Mouse (Mus musculus) urinary bladder, postnatal 10 days (tissue): ENCODE measurements around the gene Uqcrc1.

Experiments
- DNase-seq: peaks from one replicate; pipeline ENCODE4 v3.0.0; 2022; ENCODE audit warnings: low spot score

The Uqcrc1 gene

DNA sequence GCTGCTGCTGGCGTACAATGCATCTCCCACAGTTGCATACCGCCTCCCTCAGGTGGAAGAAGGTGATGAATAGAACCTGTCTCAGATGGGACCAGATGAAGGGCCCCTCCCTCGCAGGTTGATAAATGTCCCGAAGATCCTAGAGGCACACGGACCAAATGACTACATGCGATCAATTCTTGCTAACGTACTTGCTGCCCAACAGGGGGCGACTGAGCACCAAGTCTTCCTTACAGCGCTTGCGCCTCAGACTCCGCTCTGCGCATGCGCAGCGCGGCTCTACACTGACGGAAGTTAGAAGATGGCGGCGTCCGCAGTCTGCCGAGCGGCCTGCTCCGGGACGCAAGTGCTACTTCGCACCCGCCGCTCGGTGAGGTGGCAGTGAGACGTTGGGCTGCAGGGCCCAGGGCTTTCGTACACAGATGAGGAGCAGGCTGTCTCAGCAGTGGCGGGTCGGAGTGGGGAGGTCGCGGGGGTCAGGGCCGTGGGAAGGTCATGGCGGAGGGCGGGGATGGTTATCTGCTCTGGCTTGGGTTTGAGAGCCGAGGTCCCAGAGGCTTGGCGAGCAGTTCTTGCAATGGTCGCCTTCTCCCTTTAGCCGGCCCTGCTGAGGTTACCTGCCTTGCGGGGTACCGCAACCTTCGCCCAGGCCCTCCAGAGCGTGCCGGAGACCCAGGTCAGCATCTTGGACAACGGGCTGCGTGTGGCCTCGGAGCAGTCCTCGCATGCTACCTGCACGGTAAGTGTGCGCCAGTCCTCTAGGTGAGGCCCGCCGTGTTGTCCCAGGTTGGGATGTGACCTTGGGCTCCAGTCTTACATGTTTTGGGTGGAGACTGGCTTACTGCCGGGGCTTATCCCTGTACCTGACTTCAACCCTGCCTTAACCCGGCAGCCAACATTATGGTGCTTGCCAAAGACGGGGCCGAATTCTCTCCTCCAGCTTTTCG lies at the start of gene Uqcrc1:
Uqcrc1 (plus strand) TSS at position 216 of the 947 bp plus-strand sequence.
- DNase-seq = peak; percentile 82

DNA sequence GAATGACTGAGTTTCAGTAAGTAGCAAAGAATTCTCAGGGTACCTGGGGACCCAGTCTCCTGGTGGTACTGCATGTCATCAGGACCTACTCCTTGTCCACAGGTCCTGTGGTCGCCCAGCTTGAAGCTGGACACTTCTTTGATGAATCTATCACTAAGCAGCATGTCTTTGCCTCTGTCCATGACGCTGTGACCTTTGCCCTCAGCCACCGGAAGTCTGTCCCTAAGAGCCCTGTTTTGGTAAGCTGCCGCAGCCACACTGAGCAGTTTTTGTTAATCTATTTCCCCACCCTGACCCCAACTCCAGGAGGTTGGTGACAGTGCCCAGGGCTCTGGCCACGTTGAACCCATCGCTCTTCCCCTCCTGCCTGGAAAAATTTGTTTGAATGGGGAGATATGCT lies 24.1 kb upstream of the Uqcrc1 start:
- no peak for DNase-seq

DNA sequence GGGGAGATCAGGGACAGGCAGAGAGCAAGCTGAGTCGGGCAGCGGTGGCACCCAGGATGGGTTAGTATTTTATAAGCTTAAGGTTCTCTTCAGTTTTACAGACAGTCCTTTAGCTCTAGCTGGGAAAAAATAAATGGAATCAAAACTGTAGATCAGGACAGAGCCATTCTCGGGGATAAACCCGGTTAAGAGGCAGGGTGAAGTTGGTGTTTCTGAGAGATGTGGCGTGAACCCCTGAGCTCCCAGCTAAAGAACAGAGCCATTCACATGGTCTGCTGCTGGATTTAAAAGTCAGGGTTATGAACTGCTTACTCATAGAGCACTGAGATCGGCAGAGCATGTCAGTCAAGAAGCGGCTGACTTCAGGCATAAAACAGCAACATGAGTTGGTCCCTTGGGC lies 23.3 kb upstream of the Uqcrc1 start:
- no peak for DNase-seq

DNA sequence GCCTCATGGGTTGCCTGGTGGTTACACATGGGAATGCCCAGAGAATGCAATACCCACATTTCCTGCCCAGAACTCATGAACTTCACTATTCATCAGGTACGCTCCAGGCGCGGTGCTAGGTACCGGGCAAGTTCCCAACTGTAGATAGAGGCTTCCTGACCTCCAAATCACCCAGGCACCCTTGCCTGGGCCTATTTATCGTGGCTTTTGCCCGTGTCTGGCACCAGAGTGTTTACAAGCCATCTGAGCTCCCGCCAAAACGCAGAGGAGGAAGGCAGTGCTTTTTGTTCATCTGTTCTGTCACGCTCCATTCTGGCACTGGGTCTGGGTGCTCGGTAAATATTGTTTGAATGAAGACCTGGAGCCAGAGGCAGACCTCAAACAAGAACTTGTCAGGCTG lies 22.8 kb upstream of the Uqcrc1 start:
- DNase-seq = no peak

DNA sequence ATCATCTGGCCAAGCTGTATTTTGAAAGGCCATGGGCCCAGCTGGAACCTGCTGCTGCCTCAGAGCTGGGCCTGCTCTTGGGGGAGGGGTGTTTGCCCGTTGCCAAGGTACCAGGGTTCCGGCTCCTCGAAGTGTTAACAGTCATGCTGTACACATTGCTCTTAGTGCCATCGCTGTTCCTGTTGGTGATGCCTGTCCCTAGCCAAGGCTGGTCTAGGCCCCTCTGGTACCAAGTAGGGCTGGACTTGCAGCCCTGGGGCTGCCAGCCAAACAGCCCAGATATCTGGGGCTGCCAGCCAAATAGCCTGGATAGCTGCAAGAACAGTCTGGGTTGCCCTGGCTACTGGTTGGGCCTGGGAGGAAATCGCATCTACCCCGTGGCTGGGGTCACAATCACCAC lies 21.9 kb upstream of the Uqcrc1 start, which contains the start of gene Tmem89:
Tmem89 (plus strand) TSS at position 129 of the 400 bp plus-strand sequence.
- DNase-seq = no peak

DNA sequence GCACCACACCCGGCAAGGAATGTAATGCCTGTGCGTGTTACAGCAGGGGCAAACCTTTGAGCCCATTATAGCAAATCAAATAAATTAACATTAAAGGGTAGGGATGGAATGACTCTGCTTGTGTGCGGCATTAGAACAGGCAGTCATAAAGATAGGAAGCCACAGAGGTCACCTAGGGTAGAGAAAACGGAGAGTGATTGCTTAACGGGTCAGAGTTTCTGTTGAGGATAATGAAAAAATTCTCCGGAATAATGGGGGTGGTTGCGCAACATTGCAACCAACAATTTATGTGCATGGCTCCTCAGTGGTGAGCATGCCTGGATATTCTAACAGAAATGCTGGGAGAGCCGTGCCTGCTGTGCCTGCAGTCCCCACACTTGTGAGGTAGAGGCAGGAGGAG lies 10.5 kb upstream of the Uqcrc1 start:
- no peak for DNase-seq

DNA sequence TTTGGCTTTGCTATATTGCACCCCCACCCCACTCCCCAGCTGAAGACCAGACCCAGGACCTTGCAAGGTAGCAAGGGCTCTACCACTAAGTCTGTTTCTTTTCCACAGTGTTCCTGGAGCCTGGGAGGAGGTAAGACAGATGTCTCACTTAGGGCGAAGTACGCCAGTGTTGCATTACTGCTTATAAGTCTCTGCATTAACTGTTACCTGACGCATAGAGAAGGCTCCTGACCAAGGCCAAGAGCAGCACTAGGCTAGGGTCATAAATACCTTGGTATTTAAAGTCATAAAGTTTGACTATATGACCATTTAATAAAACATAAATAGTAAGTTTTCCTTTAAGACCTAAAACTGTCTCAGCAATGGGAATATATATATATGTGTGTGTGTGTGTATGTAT lies 8.0 kb upstream of the Uqcrc1 start:
- DNase-seq = no peak

DNA sequence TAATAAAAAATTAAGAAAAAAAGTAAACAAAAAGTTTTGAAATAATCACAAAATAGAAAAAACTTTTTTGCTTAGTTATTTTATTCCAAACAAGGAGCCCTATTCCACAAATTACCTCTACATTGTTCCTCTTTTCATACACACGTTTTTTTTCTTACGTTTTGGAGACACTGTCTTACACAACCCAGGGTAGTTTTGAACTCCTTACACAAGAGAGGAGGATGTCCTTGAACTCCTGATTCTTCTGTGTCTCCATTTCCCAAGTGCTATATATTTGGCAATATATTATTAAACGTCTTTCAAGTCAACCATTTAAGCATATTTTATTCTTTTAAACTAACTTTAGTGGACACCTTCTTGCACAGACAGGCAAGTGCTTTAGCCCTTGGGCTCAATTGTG lies 442 bp upstream of the Uqcrc1 start:
- DNase-seq = no peak

DNA sequence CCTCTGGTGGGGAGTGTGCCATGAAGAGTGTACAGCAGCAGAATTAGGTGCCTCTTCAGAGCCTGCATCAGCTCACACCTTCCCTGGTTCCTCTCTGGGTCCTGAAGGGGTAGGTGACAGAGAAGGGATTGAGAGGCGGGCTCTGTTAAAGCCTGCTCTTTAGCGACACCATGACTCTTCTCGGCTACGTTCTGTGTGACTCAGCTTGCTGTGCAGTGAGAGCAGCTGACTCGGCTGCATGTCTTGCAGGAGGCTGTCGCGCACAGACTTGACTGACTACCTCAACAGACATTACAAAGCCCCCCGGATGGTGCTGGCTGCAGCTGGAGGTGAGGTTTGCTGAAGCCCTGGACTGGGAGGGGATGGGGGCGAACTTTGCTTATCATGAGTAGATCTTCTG lies 8.7 kb downstream of the Uqcrc1 start:
- no peak for DNase-seq

DNA sequence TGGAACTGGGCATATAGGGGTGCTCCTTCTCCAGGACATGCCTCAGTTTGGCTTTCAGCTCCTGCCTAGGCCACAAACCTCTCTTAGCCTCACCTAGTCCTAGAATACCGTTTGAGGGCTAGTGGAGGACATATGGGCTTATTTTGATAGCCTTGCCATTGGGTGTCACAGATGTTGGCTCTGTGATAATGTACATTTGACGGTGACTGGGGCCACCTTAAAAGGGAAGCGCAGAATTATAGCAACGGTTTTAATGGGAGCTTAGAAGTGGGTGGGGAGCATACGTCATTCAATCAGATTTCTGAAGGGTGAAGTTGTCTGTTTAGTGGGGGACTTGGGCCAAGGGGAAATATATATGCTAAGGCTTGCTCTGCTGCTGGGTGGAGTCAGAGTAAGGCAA lies 9.2 kb downstream of the Uqcrc1 start:
- DNase-seq = no peak

DNA sequence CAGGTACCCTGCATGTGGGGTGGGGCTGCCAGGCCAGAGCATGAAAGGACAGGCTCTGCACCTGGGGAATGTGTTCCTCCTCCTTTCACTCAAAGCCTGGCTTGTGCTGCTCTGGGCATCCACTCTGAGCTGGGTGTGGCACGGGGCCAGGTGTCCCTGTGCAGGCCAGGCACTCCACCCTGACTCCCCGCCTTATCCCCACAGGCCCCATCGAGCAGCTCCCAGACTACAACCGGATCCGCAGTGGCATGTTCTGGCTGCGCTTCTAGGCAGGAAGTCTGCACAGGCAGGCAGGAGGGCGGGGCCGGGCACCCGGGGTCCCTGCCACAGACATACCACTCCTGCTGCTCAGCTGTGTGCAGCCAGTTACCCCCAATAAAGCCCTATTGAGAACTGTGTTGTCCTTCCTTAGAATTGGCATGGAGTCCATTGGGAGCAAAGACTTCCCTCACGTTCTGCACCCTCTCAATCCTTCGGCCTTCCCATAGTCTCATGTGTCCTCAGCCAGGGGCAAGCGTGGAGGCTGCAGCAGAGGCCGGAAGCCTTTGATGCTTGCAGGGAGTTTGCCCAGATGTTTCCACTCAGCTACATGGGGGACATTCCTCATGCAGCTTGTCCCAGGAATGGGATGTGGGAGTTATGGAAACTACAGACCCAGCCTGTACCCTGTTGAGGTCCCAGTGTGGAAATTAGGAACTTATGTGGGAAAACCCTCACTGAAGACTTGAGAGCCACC lies 13.0 kb downstream of the Uqcrc1 start:
- no peak for DNase-seq

DNA sequence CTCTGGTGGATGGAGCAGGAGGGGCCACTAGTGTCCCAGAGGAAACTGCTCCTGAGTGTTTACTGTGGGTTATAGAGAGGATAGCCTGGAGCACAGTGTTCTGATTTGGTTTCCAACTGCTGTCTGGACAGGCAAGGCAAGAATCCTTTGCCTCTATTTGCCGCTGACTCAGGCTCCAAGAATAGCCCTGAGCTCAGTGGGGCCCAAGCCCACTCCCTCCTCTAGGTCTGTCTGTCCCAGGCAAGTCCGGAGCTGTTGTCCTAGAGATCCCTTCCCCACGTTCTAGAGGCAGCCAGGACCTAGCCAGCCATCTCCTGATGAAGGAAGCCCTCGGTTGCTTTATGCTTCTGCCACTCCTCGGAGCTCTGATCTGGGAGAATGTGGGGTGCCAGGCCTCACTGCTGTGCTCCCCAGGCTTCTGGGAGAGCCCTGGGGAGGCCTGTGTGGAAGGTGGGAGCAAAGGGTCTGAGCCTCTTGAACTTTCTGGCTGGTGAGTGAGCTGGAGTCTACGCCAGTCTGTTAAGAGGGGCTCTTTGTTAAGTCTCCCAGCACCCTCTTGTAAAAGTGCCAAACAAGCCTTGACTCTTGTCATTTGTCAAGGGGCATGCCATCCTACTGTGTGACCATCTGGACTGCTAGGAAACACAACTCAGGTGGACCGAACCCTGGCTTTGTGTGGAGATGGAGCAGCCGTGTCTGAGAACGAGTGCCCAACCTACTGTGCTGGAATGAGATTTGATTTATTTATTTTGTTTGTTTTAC lies 13.7 kb downstream of the Uqcrc1 start:
- no peak for DNase-seq

DNA sequence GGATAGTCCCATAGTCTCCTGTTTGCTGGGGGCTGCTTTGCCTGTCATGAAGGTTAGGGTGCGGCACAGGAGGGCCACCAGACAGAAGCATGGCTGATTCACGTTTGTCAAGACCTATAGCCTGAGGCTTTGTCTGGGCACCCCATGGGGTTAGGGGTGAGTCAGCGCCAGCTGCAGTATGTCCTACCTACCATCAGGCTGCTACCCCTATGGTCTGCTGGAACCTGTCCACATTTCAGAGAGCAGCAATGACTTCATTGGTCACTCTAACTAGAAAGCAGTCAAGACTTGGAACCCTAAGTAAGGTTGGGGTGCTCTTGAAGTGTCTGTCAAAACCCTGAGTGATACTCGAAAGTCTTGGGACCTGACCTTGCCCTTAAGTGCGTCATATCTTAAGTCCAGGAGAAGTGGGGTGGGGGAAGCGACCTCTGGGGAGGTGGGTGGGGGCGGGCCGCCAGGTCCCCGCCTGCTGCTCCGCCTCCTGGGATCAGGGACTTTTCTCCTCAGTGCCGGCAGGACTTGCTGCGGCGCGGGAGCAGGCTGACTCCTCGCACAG lies 16.7 kb downstream of the Uqcrc1 start, which contains the start of gene Col7a1:
Col7a1 (plus strand) TSS at position 506 of the 556 bp plus-strand sequence.
- DNase-seq = no peak

DNA sequence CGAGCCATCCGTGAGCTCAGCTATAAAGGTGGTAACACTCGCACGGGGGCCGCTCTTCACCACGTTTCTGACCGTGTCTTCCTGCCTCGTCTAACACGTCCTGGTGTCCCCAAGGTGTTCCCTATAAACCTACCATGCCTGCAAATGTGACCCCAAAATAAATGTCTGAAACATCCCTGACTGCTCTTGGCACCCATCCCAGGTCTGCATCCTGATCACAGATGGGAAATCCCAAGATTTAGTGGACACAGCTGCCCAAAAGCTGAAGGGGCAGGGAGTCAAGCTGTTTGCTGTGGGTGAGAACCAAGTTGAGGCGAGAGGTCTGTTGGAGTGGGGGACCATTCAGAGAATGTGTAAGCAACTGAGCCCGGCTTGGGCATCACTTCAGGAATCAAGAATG lies 18.8 kb downstream of the Uqcrc1 start:
- DNase-seq = no peak

DNA sequence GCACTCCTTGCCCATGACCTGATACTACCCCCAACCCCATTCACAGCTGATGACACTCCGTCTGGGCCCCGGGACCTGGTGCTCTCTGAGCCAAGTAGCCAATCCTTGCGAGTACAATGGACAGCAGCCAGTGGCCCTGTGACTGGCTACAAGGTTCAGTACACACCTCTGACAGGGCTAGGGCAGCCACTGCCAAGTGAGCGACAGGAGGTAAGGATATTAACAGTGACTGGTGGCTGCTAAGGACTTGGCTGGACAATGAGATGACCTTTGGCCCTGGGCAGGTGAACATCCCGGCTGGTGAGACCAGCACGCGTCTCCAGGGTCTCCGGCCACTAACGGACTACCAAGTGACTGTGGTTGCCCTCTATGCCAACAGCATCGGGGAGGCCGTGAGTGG lies 19.4 kb downstream of the Uqcrc1 start:
- DNase-seq = no peak

DNA sequence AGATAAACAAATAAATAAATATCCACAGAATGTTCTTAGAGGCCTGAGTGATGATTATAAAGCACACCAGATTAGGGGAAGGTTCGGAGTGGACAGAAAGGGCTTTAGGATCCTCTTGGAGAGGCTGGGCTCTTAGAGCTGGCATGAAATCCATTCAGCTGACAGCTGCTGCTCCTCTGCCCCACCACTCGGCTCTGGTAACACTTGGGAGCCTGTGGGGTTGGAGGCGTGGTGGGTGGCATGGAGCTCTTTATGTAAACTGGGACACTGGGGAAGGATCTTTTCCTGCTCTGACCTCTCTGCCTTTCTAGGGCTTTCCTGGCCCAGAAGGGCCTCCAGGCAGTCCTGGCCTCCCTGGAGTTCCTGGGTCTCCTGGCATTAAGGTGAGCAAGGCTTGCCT lies 27.1 kb downstream of the Uqcrc1 start:
- no peak for DNase-seq

DNA sequence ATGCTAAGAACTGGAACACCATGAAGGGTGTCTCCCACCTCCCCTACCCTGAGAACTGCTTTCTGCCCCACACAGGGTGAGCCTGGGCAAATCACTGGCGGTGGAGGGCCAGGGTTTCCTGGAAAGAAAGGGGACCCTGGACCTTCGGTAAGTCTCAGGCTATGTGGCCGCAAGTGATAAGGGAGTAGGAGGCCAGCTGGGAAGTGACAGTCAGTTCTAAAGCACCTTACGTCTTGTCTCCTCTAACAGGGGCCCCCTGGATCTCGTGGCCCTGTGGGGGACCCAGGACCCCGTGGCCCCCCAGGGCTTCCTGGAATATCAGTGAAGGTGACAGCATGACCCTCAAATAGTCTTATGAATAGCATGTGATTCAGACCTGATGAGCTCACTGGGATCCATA lies 27.9 kb downstream of the Uqcrc1 start:
- DNase-seq = no peak

DNA sequence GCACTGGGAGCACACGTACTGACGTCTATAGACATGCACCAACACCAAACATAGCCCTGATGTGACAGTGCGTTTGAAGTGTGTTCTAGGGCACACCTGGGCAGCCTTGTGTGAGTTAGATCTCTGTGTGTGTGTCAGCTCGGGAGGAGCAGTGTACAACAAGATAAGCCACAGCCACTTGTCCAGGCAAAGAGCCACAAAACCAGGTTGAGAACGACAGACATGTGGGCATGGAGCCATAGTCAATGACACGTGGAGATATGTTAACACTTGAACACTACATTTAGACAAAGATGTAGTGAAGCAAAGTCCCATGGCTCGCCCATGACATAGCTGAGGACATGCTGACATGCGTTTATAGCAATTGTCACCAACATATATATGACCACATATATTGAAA lies 34.2 kb downstream of the Uqcrc1 start:
- DNase-seq = no peak

DNA sequence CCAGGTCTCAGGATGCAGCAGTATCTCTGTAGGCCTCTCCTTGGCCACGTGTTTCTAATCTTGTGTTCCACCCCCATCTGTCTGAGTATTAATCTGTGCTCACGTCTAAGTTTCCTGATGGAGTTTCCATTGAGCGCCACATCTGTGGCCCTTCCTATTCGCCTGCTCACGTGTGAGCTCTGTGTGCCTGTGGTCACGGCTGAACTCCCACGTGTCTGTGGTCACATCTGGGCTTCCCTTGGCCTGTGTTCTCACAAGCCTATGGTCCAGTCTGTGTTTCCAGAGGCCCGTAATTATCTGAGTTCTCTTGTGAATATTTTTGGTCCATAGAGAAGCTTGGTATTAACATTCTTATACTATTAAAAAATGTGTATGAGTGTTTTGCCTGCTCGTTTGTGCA lies 40.0 kb downstream of the Uqcrc1 start:
- DNase-seq = no peak

DNA sequence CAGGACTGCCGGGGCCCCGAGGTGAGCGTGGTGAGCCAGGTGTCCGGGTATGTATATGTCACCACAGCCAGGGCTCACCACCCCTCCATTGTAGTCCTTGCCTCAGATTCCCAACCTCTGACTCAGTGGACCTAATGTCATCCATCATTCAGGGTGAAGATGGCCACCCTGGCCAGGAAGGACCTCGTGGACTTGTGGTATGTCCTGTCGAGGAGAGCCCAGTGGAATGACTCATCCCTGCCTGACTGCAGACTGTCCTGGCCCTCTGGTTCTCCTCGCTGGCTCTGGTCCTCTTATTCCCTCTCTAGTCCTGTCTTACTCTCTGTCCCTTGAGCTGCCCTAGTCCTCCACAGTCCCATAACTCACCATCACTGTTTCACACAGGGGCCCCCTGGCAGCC lies 41.5 kb downstream of the Uqcrc1 start:
- no peak for DNase-seq

DNA sequence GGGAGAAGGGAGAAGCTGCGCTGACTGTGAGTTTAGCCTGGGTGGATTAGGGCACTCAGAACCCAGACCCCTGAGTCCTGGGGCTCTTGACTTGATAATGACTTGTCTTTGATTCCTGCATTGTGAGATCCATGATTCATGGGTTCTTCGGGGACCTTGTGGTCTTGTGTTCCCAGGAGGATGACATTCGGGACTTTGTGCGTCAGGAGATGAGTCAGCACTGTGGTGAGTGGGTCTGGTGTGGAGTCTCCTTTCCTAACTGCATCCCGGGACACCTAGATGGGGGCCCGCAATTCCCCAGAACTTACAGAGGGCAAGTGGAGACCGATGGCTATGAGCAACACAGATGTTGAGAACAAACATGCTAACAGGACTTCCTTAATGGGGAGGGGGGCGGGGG lies 46.1 kb downstream of the Uqcrc1 start:
- DNase-seq = no peak

DNA sequence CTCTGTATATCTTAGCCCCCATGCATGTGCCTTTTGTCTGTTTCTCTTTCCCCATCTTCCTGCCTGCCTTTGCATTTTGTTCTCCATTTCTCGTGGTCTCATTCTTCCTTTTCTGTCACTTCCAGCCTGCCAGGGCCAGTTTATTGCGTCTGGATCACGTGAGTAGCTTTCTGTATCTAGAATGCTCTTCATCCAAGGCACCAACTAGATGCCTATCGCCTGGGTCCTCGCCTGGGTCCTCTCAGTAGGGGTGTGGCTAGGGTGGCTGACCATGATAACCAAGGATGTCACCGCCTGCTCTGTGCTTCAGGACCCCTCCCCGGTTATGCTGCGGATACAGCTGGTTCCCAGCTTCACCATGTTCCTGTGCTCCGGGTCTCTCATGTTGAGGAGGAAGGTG lies 46.8 kb downstream of the Uqcrc1 start:
- no peak for DNase-seq
